Comparison of ENCODE assay signal across 20 mouse cellular contexts in genomic region chr7:70109013-70109412, GRCm38 (mm10).
DNase-seq lines count a peak whose midpoint lies in the region; ATAC-seq and TF ChIP-seq lines count a peak whose summit lies in the region.
"Had no signal": no experiment of that assay in that cellular context is flagged by ENCODE, and none has a peak within 500 bp of the region (broad histone marks: within the 10 kb centered on the region; RNA-seq: fewer than 3 reads in every experiment).

No protein-coding gene starts in this region.

- 30% methylated on average over 8 of the region's 8 CpGs for WGBS in hindbrain, embryonic 11.5 days
- WGBS in hindbrain, embryonic 12.5 days, result 35% methylated on average over 8 of the region's 8 CpGs
- WGBS in forebrain, embryonic 14.5 days, result 18% methylated on average over 8 of the region's 8 CpGs
- 35% methylated on average over 8 of the region's 8 CpGs for WGBS in hindbrain, postnatal 0 days
- 45% methylated on average over 8 of the region's 8 CpGs for WGBS in intestine, postnatal 0 days

- H3K27ac ChIP-seq in hindbrain, embryonic 11.5 days (ENCODE audit: low read depth, low read length), result peak overlapping the region; percentile 42; the same call in 1 of the 2 replicates
- no peak overlapping the region for H3K27ac ChIP-seq in hindbrain, embryonic 12.5 days
- H3K27ac ChIP-seq in forebrain, embryonic 14.5 days (ENCODE audit: low read depth, low read length), result no peak overlapping the region
- no peak overlapping the region for H3K27ac ChIP-seq in hindbrain, postnatal 0 days
- no peak overlapping the region for H3K27ac ChIP-seq in intestine, postnatal 0 days (ENCODE audit: low read depth, low read length)
- H3K27ac ChIP-seq: embryonic facial prominence, embryonic 13.5 days; limb, embryonic 15.5 days; neural tube, embryonic 15.5 days had no signal

- no peak overlapping the region for H3K9ac ChIP-seq in hindbrain, embryonic 11.5 days (ENCODE audit: low read depth, low read length)
- H3K9ac ChIP-seq in hindbrain, embryonic 12.5 days, result no peak overlapping the region
- H3K9ac ChIP-seq in forebrain, embryonic 14.5 days (ENCODE audit: low read length), result 0 out of 2 replicates have a peak overlapping the region, but pooled peaks have one; percentile 22
- no peak overlapping the region for H3K9ac ChIP-seq in hindbrain, postnatal 0 days (replicated peaks; ENCODE audit: low read length)
- no peak overlapping the region for H3K9ac ChIP-seq in intestine, postnatal 0 days (ENCODE audit: low read depth, low read length)
- H3K9ac ChIP-seq: embryonic facial prominence, embryonic 13.5 days; limb, embryonic 15.5 days; neural tube, embryonic 15.5 days had no signal

- DNase-seq in hindbrain, embryonic 11.5 days (ENCODE audit: low spot score), result peak; percentile 37
- no peak for DNase-seq in forebrain, embryonic 14.5 days (ENCODE audit: low spot score)
- DNase-seq in hindbrain, postnatal 0 days (ENCODE audit: low spot score), result no peak
- no peak for DNase-seq in urinary bladder, postnatal 14 days (ENCODE audit: low spot score)
- DNase-seq in cerebellum, postnatal 36 days, result no peak
- DNase-seq: adrenal gland, postnatal 36 days; cerebellum, adult 2 months; gastrocnemius, postnatal 25 days; kidney, adult 9 months; kidney, postnatal 25 days; lung, postnatal 10 days; right cerebral cortex, postnatal 25 days; thymus, postnatal 4 days had no signal

- 0 out of 2 replicates have a peak, but pooled peaks cover 2% of the 10 kb centered on the region for H3K27me3 ChIP-seq in hindbrain, embryonic 11.5 days (ENCODE audit: control insufficient read depth, insufficient read depth, low read length)
- H3K27me3 ChIP-seq in hindbrain, embryonic 12.5 days, result peaks cover 16% of the 10 kb centered on the region
- H3K27me3 ChIP-seq in forebrain, embryonic 14.5 days (replicated peaks; ENCODE audit: control insufficient read depth, insufficient read depth, low read length), result peaks cover 6% of the 10 kb centered on the region
- H3K27me3 ChIP-seq in hindbrain, postnatal 0 days (ENCODE audit: insufficient read depth, low read length), result no peaks in the 10 kb centered on the region
- H3K27me3 ChIP-seq in intestine, postnatal 0 days (replicated peaks; ENCODE audit: control insufficient read depth, insufficient read depth, low read length), result no peaks in the 10 kb centered on the region
- H3K27me3 ChIP-seq: megakaryocyte, embryonic 14.5 days; neural tube, embryonic 15.5 days had no signal

- H3K9me3 ChIP-seq in hindbrain, embryonic 11.5 days (ENCODE audit: control insufficient read depth, low read length), result no peaks in the 10 kb centered on the region
- no peaks in the 10 kb centered on the region for H3K9me3 ChIP-seq in hindbrain, embryonic 12.5 days (replicated peaks)
- no peaks in the 10 kb centered on the region for H3K9me3 ChIP-seq in forebrain, embryonic 14.5 days (replicated peaks; ENCODE audit: control insufficient read depth, low read length)
- H3K9me3 ChIP-seq in hindbrain, postnatal 0 days (ENCODE audit: low read length), result no peaks in the 10 kb centered on the region
- H3K9me3 ChIP-seq in intestine, postnatal 0 days (ENCODE audit: control insufficient read depth), result no peaks in the 10 kb centered on the region
- H3K9me3 ChIP-seq: embryonic facial prominence, embryonic 13.5 days; limb, embryonic 15.5 days; megakaryocyte, embryonic 14.5 days; neural tube, embryonic 15.5 days had no signal

- H3K36me3 ChIP-seq in hindbrain, embryonic 11.5 days (ENCODE audit: control insufficient read depth, insufficient read depth, low read length), result no peaks in the 10 kb centered on the region
- no peaks in the 10 kb centered on the region for H3K36me3 ChIP-seq in hindbrain, embryonic 12.5 days
- no peaks in the 10 kb centered on the region for H3K36me3 ChIP-seq in forebrain, embryonic 14.5 days (ENCODE audit: control insufficient read depth, insufficient read depth, low read length)
- H3K36me3 ChIP-seq in hindbrain, postnatal 0 days (ENCODE audit: insufficient read depth, low read length), result no peaks in the 10 kb centered on the region
- H3K36me3 ChIP-seq in intestine, postnatal 0 days (ENCODE audit: control insufficient read depth, insufficient read depth), result no peaks in the 10 kb centered on the region
- H3K36me3 ChIP-seq: embryonic facial prominence, embryonic 13.5 days; limb, embryonic 15.5 days; neural tube, embryonic 15.5 days had no signal

- no peaks in the 10 kb centered on the region for H3K4me1 ChIP-seq in hindbrain, embryonic 11.5 days (replicated peaks; ENCODE audit: control insufficient read depth, insufficient read depth, low read length)
- peaks cover 8% of the 10 kb centered on the region; the same call in 1 of the 2 replicates for H3K4me1 ChIP-seq in hindbrain, embryonic 12.5 days
- peaks cover 18% of the 10 kb centered on the region for H3K4me1 ChIP-seq in forebrain, embryonic 14.5 days (ENCODE audit: control insufficient read depth, insufficient read depth, low read length)
- no peaks in the 10 kb centered on the region for H3K4me1 ChIP-seq in hindbrain, postnatal 0 days (ENCODE audit: insufficient read depth, low read length)
- H3K4me1 ChIP-seq in intestine, postnatal 0 days (replicated peaks; ENCODE audit: control insufficient read depth, insufficient read depth, low read length), result no peaks in the 10 kb centered on the region
- H3K4me1 ChIP-seq: embryonic facial prominence, embryonic 13.5 days; megakaryocyte, embryonic 14.5 days had no signal

- no peak overlapping the region for H3K4me2 ChIP-seq in hindbrain, embryonic 11.5 days (replicated peaks; ENCODE audit: low read depth, low read length)
- H3K4me2 ChIP-seq in hindbrain, embryonic 12.5 days (replicated peaks), result no peak overlapping the region
- peak overlapping the region; percentile 22; the same call in 1 of the 2 replicates for H3K4me2 ChIP-seq in forebrain, embryonic 14.5 days (ENCODE audit: low read length)
- 0 out of 2 replicates have a peak overlapping the region, but pooled peaks have one; percentile 7 for H3K4me2 ChIP-seq in hindbrain, postnatal 0 days (ENCODE audit: low read depth, low read length)
- no peak overlapping the region for H3K4me2 ChIP-seq in intestine, postnatal 0 days (replicated peaks; ENCODE audit: low read depth)
- H3K4me2 ChIP-seq: embryonic facial prominence, embryonic 13.5 days; limb, embryonic 15.5 days; neural tube, embryonic 15.5 days had no signal

- H3K4me3 ChIP-seq in hindbrain, embryonic 11.5 days (ENCODE audit: low read depth, low read length), result no peak overlapping the region
- no peak overlapping the region for H3K4me3 ChIP-seq in hindbrain, embryonic 12.5 days
- no peak overlapping the region for H3K4me3 ChIP-seq in forebrain, embryonic 14.5 days (ENCODE audit: low read depth, low read length)
- H3K4me3 ChIP-seq in hindbrain, postnatal 0 days (ENCODE audit: low read length), result no peak overlapping the region
- no peak overlapping the region for H3K4me3 ChIP-seq in intestine, postnatal 0 days (ENCODE audit: low read depth, low read length)
- H3K4me3 ChIP-seq: embryonic facial prominence, embryonic 13.5 days; limb, embryonic 15.5 days; megakaryocyte, embryonic 14.5 days; myocyte; neural tube, embryonic 15.5 days had no signal

- no peak for ATAC-seq in hindbrain, embryonic 11.5 days (ENCODE audit: low FRiP score)
- no peak for ATAC-seq in hindbrain, embryonic 12.5 days (ENCODE audit: low FRiP score)
- ATAC-seq in forebrain, embryonic 14.5 days, result no peak
- ATAC-seq in hindbrain, postnatal 0 days, result no peak
- no peak for ATAC-seq in intestine, postnatal 0 days

- no peak for TF ChIP-seq CTCF in hindbrain, postnatal 0 days (IDR thresholded peaks at IDR 0.05; ENCODE audit: low read depth)
- no peak for TF ChIP-seq CTCF in intestine, postnatal 0 days (IDR thresholded peaks at IDR 0.05; ENCODE audit: low read depth)

Comparison
In these comparisons a context has a peak if more than half of its experiments do, and no peak if none do; other contexts are left out.
1. H3K4me2 ChIP-seq: peak in forebrain, embryonic 14.5 days (single experiment) and hindbrain, postnatal 0 days (single experiment); none in hindbrain, embryonic 11.5 days (single experiment), hindbrain, embryonic 12.5 days (single experiment) and intestine, postnatal 0 days (single experiment).